Mouse (Mus musculus) heart, embryonic 16.5 days (tissue): ENCODE measurements around the gene Setd7. TPM values are rescaled to one million over a fixed set of nuclear protein-coding genes. Genes with fewer than 3 reads are reported as not detected.

Experiments
- ATAC-seq: fragments of 200-750 bp; cut with Nextera tagmentation; replicated peaks from 2 replicates; pipeline ENCODE4 v1.8.0; 2017; ENCODE audit warnings: moderate number of reproducible peaks; ENCODE audit not compliant: insufficient read depth, low FRiP score; ENCODE audit errors: extremely low read depth
- H3K27ac ChIP-seq: fragments of 300-500 bp; sonication (generic); 2 replicates; pipeline ENCODE4 v1.5.1; 2014; ENCODE audit warnings: mild to moderate bottlenecking, low read length, control low read depth, moderate library complexity
- H3K27me3 ChIP-seq: fragments of 300-500 bp; sonication (generic); 2 replicates; pipeline ENCODE4 v1.6.1; 2014; ENCODE audit warnings: low read length, mixed read lengths; ENCODE audit not compliant: control insufficient read depth, insufficient read depth
- H3K36me3 ChIP-seq: fragments of 300-500 bp; sonication (generic); 2 replicates; pipeline ENCODE4 v1.6.1; 2014; ENCODE audit not compliant: control insufficient read depth, insufficient read depth
- H3K4me1 ChIP-seq: fragments of 300-500 bp; sonication (generic); 2 replicates; pipeline ENCODE4 v1.6.1; 2014; ENCODE audit warnings: low read length, mixed read lengths; ENCODE audit not compliant: control insufficient read depth, insufficient read depth
- H3K4me2 ChIP-seq: fragments of 300-500 bp; sonication (generic); 2 replicates; pipeline ENCODE4 v1.6.1; 2014; ENCODE audit warnings: low read depth, mild to moderate bottlenecking, control low read depth, low read length
- H3K4me3 ChIP-seq: fragments of 300-500 bp; sonication (generic); 2 replicates; pipeline ENCODE4 v1.5.1; 2014; ENCODE audit warnings: mild to moderate bottlenecking, control low read depth, low read length
- H3K9ac ChIP-seq: fragments of 300-500 bp; sonication (generic); 2 replicates; pipeline ENCODE4 v1.6.1; 2014; ENCODE audit warnings: low read length, control low read depth
- H3K9me3 ChIP-seq: fragments of 300-500 bp; sonication (generic); replicated peaks from 2 replicates; pipeline ENCODE4 v1.6.1; 2016; ENCODE audit warnings: low read length; ENCODE audit not compliant: control insufficient read depth
- WGBS: fragments of 180-500 bp; shearing (Covaris S2); extraction: QIAGEN DNeasy Blood & Tissue Kit; methylation state at CpG from one replicate; pipeline ENCODE4 v1.1.7; 2014; 5-methylcytosine and 5-hydroxymethylcytosine counted together
- polyA plus RNA-seq: library from polyadenylated mRNA; unstranded; fragments of >200 nt; fragmentation: Nextera tagmentation; extraction: Ambion mirVana; gene quantifications from 2 replicates; pipeline ENCODE4 v1.2.1, GENCODE M21; 2015

Setd7 gene
- polyA plus RNA-seq, 1 experiment from 2014 or later = 5.0 TPM

GRCm38 (mm10) chr3:51531473-51532281 lies 29.0 kb downstream of the Setd7 start:
- Histone ChIP-seq H3K9ac (no peak overlapping the region), H3K4me3 (no peak overlapping the region), H3K4me2 (no peak overlapping the region), H3K4me1 (no peaks in the 10 kb centered on the region), H3K36me3 (peaks cover 84% of the 10 kb centered on the region), H3K27ac (peak overlapping the region; percentile 53), H3K27me3 (no peaks in the 10 kb centered on the region), H3K9me3 (no peaks in the 10 kb centered on the region)
- no peak for ATAC-seq
- 74% methylated on average over 13 of the region's 13 CpGs for WGBS

- H3K9me3 ChIP-seq = no peaks in the 10 kb centered on the region
- H3K4me1 ChIP-seq = no peaks in the 10 kb centered on the region
- no peak overlapping the region for H3K27ac ChIP-seq
- 89% methylated on average over 13 of the region's 13 CpGs for WGBS
- no peak overlapping the region for H3K4me3 ChIP-seq
- no peak overlapping the region for H3K4me2 ChIP-seq
- no peak for ATAC-seq
- H3K36me3 ChIP-seq = peaks cover 90% of the 10 kb centered on the region
- no peaks in the 10 kb centered on the region for H3K27me3 ChIP-seq
- no peak overlapping the region for H3K9ac ChIP-seq
These were observed 33.8 kb downstream of the Setd7 start for GRCm38 (mm10) chr3:51526891-51527290.

- Histone ChIP-seq H3K27me3 (no peaks in the 10 kb centered on the region), H3K4me2 (no peak overlapping the region), H3K27ac (no peak overlapping the region), H3K9ac (no peak overlapping the region), H3K4me3 (no peak overlapping the region), H3K36me3 (peaks cover 81% of the 10 kb centered on the region), H3K9me3 (no peaks in the 10 kb centered on the region), H3K4me1 (no peaks in the 10 kb centered on the region)
- WGBS = 87% methylated on average over 16 of the region's 16 CpGs
- no peak for ATAC-seq
These were observed 35.4 kb downstream of the Setd7 start for GRCm38 (mm10) chr3:51525186-51525785.

GRCm38 (mm10) chr3:51521262-51521661 lies 39.4 kb downstream of the Setd7 start:
- ATAC-seq = no peak
- no peak overlapping the region for H3K4me3 ChIP-seq
- no peaks in the 10 kb centered on the region for H3K9me3 ChIP-seq
- H3K9ac ChIP-seq = no peak overlapping the region
- no peak overlapping the region for H3K27ac ChIP-seq
- 91% methylated on average over 14 of the region's 14 CpGs for WGBS
- H3K4me2 ChIP-seq = no peak overlapping the region
- H3K36me3 ChIP-seq = peaks cover 55% of the 10 kb centered on the region
- H3K27me3 ChIP-seq = no peaks in the 10 kb centered on the region
- H3K4me1 ChIP-seq = no peaks in the 10 kb centered on the region

GRCm38 (mm10) chr3:51518763-51519121 lies 41.9 kb downstream of the Setd7 start:
- 58% methylated on average over 8 of the region's 8 CpGs for WGBS
- no peak overlapping the region for H3K4me3 ChIP-seq
- no peak overlapping the region for H3K27ac ChIP-seq
- peaks cover 32% of the 10 kb centered on the region for H3K36me3 ChIP-seq
- H3K4me2 ChIP-seq = no peak overlapping the region
- H3K9me3 ChIP-seq = no peaks in the 10 kb centered on the region
- no peaks in the 10 kb centered on the region for H3K4me1 ChIP-seq
- ATAC-seq = no peak
- no peak overlapping the region for H3K9ac ChIP-seq
- no peaks in the 10 kb centered on the region for H3K27me3 ChIP-seq

GRCm38 (mm10) chr3:51517878-51518762 lies 42.6 kb downstream of the Setd7 start:
- no peak for ATAC-seq
- Histone ChIP-seq H3K4me2 (no peak overlapping the region), H3K9me3 (no peaks in the 10 kb centered on the region), H3K36me3 (peaks cover 26% of the 10 kb centered on the region), H3K9ac (no peak overlapping the region), H3K27ac (no peak overlapping the region), H3K4me3 (no peak overlapping the region), H3K4me1 (no peaks in the 10 kb centered on the region), H3K27me3 (no peaks in the 10 kb centered on the region)
- WGBS = 76% methylated on average over 12 of the region's 12 CpGs

- Histone ChIP-seq H3K4me1 (no peaks in the 10 kb centered on the region), H3K27me3 (no peaks in the 10 kb centered on the region), H3K4me3 (no peak overlapping the region), H3K27ac (no peak overlapping the region), H3K9ac (no peak overlapping the region), H3K36me3 (peaks cover 20% of the 10 kb centered on the region), H3K4me2 (no peak overlapping the region), H3K9me3 (no peaks in the 10 kb centered on the region)
- WGBS = 83% methylated on average over 4 of the region's 4 CpGs
- ATAC-seq = no peak
These were observed 43.2 kb downstream of the Setd7 start for GRCm38 (mm10) chr3:51517467-51517866.

- H3K9ac ChIP-seq = no peak overlapping the region
- no peak overlapping the region for H3K4me2 ChIP-seq
- H3K27ac ChIP-seq = no peak overlapping the region
- no peaks in the 10 kb centered on the region for H3K27me3 ChIP-seq
- 91% methylated on average over 5 of the region's 5 CpGs for WGBS
- ATAC-seq = no peak
- no peaks in the 10 kb centered on the region for H3K36me3 ChIP-seq
- peaks cover 2% of the 10 kb centered on the region; the same call in 1 of the 2 replicates for H3K4me1 ChIP-seq
- no peaks in the 10 kb centered on the region for H3K9me3 ChIP-seq
- no peak overlapping the region for H3K4me3 ChIP-seq
These were observed 48.7 kb downstream of the Setd7 start for GRCm38 (mm10) chr3:51511983-51512382.
